Mouse (Mus musculus) small intestine, adult 2 months (tissue): Measurements from ENCODE around the gene Rasl10b.

Experiments
- CTCF ChIP-seq: fragments of 200-500 bp; IDR thresholded peaks from 2 replicates; pipeline ENCODE4 v1.5.1; 2012; ENCODE audit warnings: low read depth, mild to moderate bottlenecking, control low read depth, inconsistent platforms, low read length, moderate library complexity, mixed read lengths; ENCODE audit not compliant: insufficient replicate concordance, insufficient read length; ENCODE audit errors: extremely low read depth
- POLR2A ChIP-seq: fragments of 200-500 bp; IDR thresholded peaks from 2 replicates; pipeline ENCODE4 v1.6.1; 2012; ENCODE audit warnings: low read depth, mild to moderate bottlenecking, control low read depth, inconsistent platforms, low read length, moderate library complexity

DNA sequence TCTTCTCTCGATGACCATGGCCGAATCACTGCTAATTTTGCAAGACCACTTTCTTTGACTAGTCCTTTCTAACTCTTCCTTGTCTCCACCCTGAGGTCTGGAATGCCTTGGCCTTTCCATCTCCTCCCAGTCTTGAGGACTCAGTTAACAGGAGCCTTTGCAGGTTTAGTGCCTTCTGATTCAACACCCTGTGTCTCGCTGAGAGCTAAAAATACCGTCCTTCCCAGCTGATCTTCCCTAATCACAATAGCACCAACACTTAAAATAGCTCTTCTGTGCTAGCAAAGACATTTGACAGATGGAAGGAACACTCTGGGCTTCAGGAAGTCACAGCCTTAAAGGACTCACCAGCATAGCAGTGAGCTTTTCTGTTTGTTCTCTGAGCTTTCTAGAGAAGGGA, 15.9 kb upstream of the Rasl10b start:
- TF ChIP-seq CTCF (no peak), POLR2A (no peak)
